Mouse (Mus musculus) cerebellum, adult 2 months (tissue): Measurements from ENCODE around the gene Rph3a.

ENCODE experiments used
- CTCF ChIP-seq: fragments of 200-500 bp; IDR thresholded peaks from 2 replicates; pipeline ENCODE4 v1.5.1; 2011; ENCODE audit warnings: low read depth, mild to moderate bottlenecking, control low read depth, low read length, moderate library complexity, borderline replicate concordance; ENCODE audit not compliant: insufficient read depth
- POLR2A ChIP-seq: fragments of 200-500 bp; IDR thresholded peaks from 2 replicates; pipeline ENCODE4 v1.6.1; 2011; ENCODE audit warnings: low read length, control low read depth, borderline replicate concordance; ENCODE audit not compliant: insufficient read depth

DNA sequence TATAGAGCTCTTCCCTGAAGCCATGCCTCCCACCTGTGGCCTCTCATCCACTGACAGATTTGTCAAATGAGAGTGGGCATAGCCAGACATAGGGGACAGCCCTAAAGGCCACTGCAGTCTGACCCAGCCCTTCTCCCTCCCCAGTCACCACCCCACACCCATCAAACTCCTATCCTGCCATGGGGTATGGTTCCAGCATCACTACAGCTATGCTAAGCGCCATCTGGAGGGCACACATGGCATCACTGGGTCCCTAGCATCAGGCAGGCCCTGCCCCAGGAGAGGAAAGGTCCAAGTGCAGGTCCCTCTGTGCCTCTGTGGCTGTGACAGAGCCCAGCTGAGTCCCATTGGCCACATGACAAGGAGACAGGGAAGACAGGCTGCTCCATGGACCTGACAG is 82.9 kb downstream of the Rph3a start:
- peak; percentile 73 for TF ChIP-seq CTCF
- no peak for TF ChIP-seq POLR2A
